In genomic region chr11:39588641-39589385, GRCm38 (mm10) we compare ENCODE assay signal across 8 mouse cellular contexts.
DNase-seq lines count a peak whose midpoint lies in the region; ATAC-seq and TF ChIP-seq lines count a peak whose summit lies in the region.

No protein-coding gene starts in this region.

- DNase-seq in thymus, postnatal 4 days, result peak; percentile 9
- DNase-seq in thymus, postnatal 36 days, result no peak
- peak; percentile 91 for DNase-seq in embryo, embryonic 10.5 days (ENCODE audit: low spot score)
- DNase-seq in kidney, postnatal 10 days, result peak; percentile 71
- DNase-seq in liver, adult 2 months (ENCODE audit: extremely low read depth, low read depth, low spot score), result peak; percentile 17
- no peak for DNase-seq in thymus, postnatal 10 days (ENCODE audit: low spot score in 2 of 2)

- no peak for ATAC-seq in heart, embryonic 13.5 days (ENCODE audit: extremely low read depth, insufficient number of reproducible peaks, low FRiP score, low TSS enrichment)

- H3K4me3 ChIP-seq in heart, embryonic 13.5 days, result peak overlapping the region; percentile 28
- H3K4me3 ChIP-seq in liver, adult 2 months (ENCODE audit: insufficient read depth, low read depth, low read length), result no peak overlapping the region
- H3K4me3 ChIP-seq in olfactory bulb, adult 2 months (ENCODE audit: insufficient read depth, low read depth, low read length), result peak overlapping the region; percentile 37

- no peaks in the 10 kb centered on the region for H3K79me2 ChIP-seq in liver, adult 2 months (ENCODE audit: control insufficient read depth, insufficient read depth, low read length)

- H3K9ac ChIP-seq in heart, embryonic 13.5 days, result peak overlapping the region; percentile 26
- no peak overlapping the region for H3K9ac ChIP-seq in liver, adult 2 months (ENCODE audit: low read depth, low read length)

- no peaks in the 10 kb centered on the region for H3K36me3 ChIP-seq in heart, embryonic 13.5 days
- no peaks in the 10 kb centered on the region for H3K36me3 ChIP-seq in liver, adult 2 months (ENCODE audit: control insufficient read depth, insufficient read depth, low read length)

- H3K4me2 ChIP-seq in heart, embryonic 13.5 days, result peak overlapping the region; percentile 49

- TF ChIP-seq POLR2A in liver, adult 2 months (IDR thresholded peaks at IDR 0.05; ENCODE audit: extremely low read depth, insufficient read depth, low read length), result no peak
- TF ChIP-seq POLR2A in olfactory bulb, adult 2 months (IDR thresholded peaks at IDR 0.05; ENCODE audit: insufficient read depth, low read depth, low read length), result no peak

- no peaks in the 10 kb centered on the region for H3K9me3 ChIP-seq in heart, embryonic 13.5 days

- H3K27ac ChIP-seq in heart, embryonic 13.5 days (replicated peaks), result no peak overlapping the region
- no peak overlapping the region for H3K27ac ChIP-seq in liver, adult 2 months (replicated peaks; ENCODE audit: insufficient read depth, low read depth, low read length)
- no peak overlapping the region for H3K27ac ChIP-seq in olfactory bulb, adult 2 months (ENCODE audit: insufficient read depth, low read depth, low read length)

- no peaks in the 10 kb centered on the region for H3K27me3 ChIP-seq in heart, embryonic 13.5 days (replicated peaks)
- no peaks in the 10 kb centered on the region for H3K27me3 ChIP-seq in liver, adult 2 months (ENCODE audit: control insufficient read depth, insufficient read depth, low read length)

- peak; percentile 59 for TF ChIP-seq CTCF in liver, adult 2 months (IDR thresholded peaks at IDR 0.05; ENCODE audit: low read depth, low read length)
- TF ChIP-seq CTCF in olfactory bulb, adult 2 months (IDR thresholded peaks at IDR 0.05; ENCODE audit: insufficient read depth, low read depth, low read length), result peak; percentile 64; the same call in 1 of the 2 replicates

- 19% methylated on average over 15 of the region's 15 CpGs for WGBS in heart, embryonic 13.5 days
- WGBS in liver, adult 2 months, result 18% methylated on average over 15 of the region's 15 CpGs
- WGBS in olfactory bulb, adult 2 months, result 4% methylated on average over 15 of the region's 15 CpGs

- H3K4me1 ChIP-seq in heart, embryonic 13.5 days, result no peaks in the 10 kb centered on the region
- no peaks in the 10 kb centered on the region for H3K4me1 ChIP-seq in liver, adult 2 months (ENCODE audit: control insufficient read depth, insufficient read depth, low read length)
- no peaks in the 10 kb centered on the region for H3K4me1 ChIP-seq in olfactory bulb, adult 2 months (ENCODE audit: control insufficient read depth, insufficient read depth, low read length)

Comparison
In these comparisons a context has a peak if more than half of its experiments do, and no peak if none do; other contexts are left out.
1. DNase-seq: peak in thymus, postnatal 4 days (single experiment), embryo, embryonic 10.5 days (single experiment), kidney, postnatal 10 days (single experiment) and liver, adult 2 months (single experiment); none in thymus, postnatal 36 days (0 of 2) and thymus, postnatal 10 days (0 of 2).